Mouse (Mus musculus) left cerebral cortex, adult 18-20 months (tissue): ENCODE measurements around the gene Gm28044. TPM values are rescaled to one million over a fixed set of nuclear protein-coding genes. Genes with fewer than 3 reads are reported as not detected.
"Not testable (repeated sequence)": the region's sequence is repeated elsewhere in the genome, so short reads cannot be mapped to it uniquely, and the experiment has no call there.

Experiments
- DNase-seq, 2 experiments: peaks; one replicate each; pipeline ENCODE4 v3.0.0; 2021 to 2022; ENCODE audit warnings: low spot score in 2 of 2, mixed read lengths in 1 of 2
- long read RNA-seq, 2 experiments: library from polyadenylated mRNA; stranded (forward); transcript quantifications; one replicate each; pipeline ENCODE4 v2.0.0; 2021
- total RNA-seq, 2 experiments: library from RNA; stranded (reverse); gene quantifications; 2 replicates each; pipeline ENCODE4 v1.2.3; 2021

Gene Gm28044
- total RNA-seq: 1 to 10 TPM in 1 of 2 experiments, not detected in 1; 3.6 TPM
- long read RNA-seq, experiment 1: 0 reads
- long read RNA-seq, experiment 2, partial matches to known transcripts: 1 of 1 reads
- long read RNA-seq, experiment 2, other reads (novel, unspliced or antisense): 0 of 1 reads

DNA sequence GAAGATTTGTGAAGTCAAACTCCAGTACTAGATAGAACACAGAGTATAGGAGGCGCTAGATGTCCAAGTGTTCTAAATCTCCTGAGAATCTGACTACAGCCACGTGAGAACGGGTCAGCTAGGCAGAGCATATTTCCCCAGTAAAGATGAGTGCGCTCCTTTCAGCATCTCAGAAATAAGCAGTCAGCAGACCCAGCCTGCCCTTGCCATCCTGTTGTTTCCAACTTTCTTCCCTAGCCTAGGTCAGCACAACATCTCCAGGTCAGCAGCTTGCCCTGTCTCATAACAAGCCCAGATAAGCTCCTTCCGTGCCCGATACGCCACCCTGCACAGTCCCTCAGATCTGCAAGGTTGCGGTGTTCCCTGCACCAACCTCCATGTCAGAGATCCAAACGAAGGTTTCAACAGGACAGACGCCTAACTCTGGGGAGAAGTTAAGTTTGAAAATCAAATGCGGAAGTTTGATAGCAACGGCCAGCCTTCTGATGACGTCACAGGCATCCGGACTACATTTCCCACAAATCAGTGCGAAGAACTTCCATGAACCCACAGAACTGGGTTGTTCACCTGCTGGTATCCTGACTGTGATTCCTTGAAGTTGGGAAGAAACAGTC, at the start of gene Gm28044, which contains the start of gene Zfp953:
TSS of gene Gm28044 (minus strand) at position 406 of the 614 bp plus-strand sequence.
TSS of gene Zfp953 (minus strand) at position 475 of the 614 bp plus-strand sequence.
- peak; percentile 90 to 95 for DNase-seq

DNA sequence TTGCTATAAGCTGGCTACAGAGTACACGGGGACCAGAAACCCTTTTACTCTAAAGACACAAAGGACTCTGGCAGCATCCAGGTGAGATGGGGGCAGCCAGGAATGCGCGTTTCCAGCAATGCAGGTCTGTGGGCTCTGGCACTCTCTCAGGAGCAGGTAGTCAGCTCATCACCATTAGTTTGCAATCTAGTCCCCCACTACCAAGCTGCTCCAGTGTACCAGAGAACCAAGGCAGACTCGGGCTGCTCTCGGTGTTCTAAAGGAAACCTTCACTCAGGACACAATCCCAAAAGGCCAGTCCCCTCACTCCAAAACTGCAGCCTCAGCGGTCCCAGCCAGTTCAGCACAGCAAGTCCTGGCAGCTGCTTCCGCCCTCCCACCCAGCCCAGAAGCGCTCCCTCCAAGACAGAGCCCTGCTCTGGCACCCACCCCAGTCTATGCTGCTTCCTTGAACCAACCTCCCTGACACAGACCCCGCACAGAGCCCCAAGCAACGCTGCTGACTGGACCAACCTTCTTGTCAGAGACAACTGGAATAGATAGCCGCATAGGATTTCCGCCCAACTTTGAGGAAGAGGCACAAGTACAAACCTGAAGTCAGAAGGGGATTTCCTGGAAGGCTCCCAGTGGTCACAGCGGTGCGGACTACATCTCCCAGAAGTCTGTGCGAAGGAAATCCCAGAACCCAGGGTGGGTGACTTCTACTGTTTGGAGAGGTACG, 39.0 kb upstream of the Gm28044 start, which contains the start of gene Zfp429:
TSS of gene Zfp429 (minus strand) at position 637 of the 721 bp plus-strand sequence.
- peak; percentile 67 to 71 for DNase-seq

DNA sequence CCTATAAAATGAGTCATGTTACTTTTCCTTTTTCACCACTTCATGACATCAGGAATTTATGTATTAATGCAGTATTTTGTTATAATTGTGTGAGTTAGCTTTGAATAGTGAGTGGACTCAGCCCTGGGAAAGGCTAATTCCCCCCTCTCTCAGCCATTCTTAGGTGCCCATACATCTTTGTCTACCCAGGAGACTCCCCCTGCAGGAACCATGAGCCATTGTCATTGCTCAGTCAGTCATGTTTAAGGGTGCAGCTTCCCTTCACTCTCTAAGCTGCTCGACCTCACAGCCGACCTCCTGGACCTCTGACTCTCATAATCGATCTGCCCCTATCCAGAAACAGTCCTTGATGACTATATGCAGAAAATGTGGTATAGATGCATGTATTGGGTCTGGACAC, 15.9 kb upstream of the Gm28044 start:
- DNase-seq: not testable (repeated sequence)

DNA sequence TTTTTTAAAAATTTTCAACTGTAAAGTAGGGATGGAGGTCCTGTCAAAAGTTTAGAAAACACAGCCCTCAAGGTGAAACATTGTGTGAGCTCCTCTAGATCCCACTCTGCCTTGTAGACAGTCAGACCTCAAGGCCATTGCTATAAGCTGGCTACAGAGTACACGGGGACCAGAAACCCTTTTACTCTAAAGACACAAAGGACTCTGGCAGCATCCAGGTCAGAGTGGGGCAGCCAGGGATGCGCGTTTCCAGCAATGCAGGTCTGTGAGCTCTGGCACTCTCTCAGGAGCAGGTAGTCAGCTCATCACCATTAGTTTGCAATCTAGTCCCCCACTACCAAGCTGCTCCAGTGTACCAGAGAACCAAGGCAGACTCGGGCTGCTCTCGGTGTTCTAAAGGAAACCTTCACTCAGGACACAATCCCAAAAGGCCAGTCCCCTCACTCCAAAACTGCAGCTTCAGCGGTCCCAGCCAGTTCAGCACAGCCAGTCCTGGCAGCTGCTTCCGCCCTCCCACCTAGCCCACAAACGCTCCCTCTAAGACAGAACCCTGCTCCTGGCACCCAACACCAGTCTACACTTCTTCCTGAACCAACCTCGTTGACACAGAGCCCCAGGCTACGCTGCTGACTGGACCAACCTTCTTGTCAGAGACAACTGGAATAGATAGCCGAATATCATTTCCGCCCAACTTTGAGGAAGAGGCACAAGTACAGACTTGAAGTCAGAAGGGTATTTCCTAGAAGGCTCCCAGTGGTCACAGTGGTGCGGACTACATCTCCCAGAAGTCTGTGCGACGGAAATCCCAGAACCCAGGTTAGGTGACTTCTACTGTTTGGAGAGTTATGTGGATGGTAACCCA, 14.9 kb upstream of the Gm28044 start, which contains the start of the genes Gm28041 and Zfp456:
TSS of gene Gm28041 (minus strand) at position 684 of the 862 bp plus-strand sequence.
TSS of gene Zfp456 (minus strand) at position 761 of the 862 bp plus-strand sequence.
- peak; percentile 63 to 66 for DNase-seq

GRCm38 (mm10) chr13:67351854-67352253, 8.5 kb downstream of the Gm28044 start:
- no peak for DNase-seq

DNA sequence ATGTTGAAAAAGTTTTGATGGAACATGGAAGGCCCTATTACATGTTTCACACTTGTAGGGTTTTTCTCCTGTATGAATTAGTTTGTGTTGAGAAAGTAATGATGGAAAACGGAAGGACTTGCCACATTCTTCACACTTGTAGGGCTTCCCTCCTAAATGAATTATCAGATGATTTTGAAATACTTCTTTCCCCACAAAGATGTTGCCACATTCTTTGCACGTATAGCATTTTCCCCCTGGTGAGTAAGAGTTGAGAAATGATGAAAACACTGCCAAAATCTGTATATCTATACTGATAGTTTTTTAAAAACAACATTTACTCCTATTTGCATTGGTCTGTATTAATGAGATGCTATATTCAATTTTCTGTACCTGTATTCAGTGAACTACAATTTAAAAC, 16.9 kb downstream of the Gm28044 start:
- DNase-seq: no peak

- DNase-seq: no peak
Observed at GRCm38 (mm10) chr13:67332877-67333276, 27.5 kb downstream of the Gm28044 start.

- peak; percentile 78 to 85 for DNase-seq
Observed at GRCm38 (mm10) chr13:67332019-67332724, 28.2 kb downstream of the Gm28044 start, which contains the start of gene Zfp595. TSS of gene Zfp595 (minus strand) at chr13:67332570.

DNA sequence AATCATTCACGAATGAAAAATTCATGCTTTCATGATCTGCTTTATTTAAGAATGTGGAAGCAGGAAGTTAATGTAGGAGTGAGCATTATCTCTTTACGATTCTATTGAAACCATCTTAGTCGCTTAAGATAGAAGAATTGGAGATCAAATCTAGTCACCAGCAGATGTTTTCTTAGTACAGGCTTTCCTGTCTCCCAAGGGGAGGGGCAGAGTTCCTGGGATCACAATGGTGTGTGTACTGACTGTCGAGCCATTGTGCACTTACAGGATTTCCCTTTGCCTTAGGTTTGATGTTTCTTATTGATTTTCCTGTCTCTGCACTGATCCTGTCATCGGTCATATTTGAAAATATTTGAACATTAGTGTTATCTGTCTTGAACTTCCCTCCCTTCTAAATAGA, 53.6 kb downstream of the Gm28044 start:
- peak in 1 of 2 experiments; percentile 2 for DNase-seq

GRCm38 (mm10) chr13:67305822-67306672, 54.3 kb downstream of the Gm28044 start, which contains the start of gene Zfp457:
TSS of gene Zfp457 (minus strand) at chr13:67306485.
- peak; percentile 92 for DNase-seq

DNA sequence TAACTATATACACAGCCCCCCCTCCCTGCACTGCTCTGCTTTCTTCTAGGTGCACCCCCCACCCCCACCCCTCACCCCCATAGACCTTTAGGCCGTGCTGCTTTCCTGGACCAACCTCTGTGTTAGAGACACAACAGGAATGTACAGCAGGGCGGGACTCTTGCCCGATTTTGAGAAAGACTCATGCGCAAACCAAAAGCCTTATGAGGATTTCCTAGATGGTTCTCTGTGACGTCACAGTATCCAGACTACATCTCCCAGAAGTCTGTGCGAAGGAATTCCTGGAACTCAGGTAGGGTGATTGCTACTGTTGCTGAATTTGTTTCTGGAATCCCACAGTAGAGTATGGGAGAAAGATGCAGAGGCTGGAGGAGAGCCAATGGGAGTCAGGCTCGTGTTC, 82.0 kb downstream of the Gm28044 start, which contains the start of gene Zfp458:
TSS of gene Zfp458 (minus strand) at position 153 of the 400 bp plus-strand sequence.
- peak; percentile 16 to 27 for DNase-seq

DNA sequence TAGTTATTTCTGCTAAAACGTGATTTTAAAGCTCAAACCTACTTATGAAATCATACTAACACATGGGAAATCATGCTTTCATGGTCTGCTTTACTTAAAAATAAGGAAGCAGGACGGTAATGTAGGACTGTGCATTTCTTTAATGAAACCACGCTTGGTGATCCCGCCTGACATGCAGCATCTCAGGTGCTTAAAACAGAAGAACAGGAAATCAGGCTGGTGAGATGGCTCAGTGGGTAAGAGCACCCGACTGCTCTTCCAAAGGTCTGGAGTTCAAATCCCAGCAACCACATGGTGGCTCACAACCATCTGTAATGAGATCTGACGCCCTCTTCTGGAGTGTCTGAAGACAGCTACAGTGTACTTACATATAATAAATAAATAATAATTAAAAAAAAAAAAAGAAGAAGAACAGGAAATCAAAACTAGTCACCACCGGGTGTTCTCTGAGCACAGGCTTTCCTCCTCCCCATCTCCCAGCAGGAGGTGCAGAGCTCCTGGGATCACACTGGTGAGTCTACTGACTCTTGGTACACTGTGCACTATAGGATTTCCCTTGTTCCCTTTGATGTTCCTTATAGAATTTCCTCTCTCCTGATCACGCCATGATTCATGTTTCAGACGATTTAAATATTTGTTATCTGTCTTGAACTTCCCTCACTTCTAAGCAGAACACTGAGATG, 90.8 kb downstream of the Gm28044 start:
- not testable (repeated sequence) for DNase-seq

DNA sequence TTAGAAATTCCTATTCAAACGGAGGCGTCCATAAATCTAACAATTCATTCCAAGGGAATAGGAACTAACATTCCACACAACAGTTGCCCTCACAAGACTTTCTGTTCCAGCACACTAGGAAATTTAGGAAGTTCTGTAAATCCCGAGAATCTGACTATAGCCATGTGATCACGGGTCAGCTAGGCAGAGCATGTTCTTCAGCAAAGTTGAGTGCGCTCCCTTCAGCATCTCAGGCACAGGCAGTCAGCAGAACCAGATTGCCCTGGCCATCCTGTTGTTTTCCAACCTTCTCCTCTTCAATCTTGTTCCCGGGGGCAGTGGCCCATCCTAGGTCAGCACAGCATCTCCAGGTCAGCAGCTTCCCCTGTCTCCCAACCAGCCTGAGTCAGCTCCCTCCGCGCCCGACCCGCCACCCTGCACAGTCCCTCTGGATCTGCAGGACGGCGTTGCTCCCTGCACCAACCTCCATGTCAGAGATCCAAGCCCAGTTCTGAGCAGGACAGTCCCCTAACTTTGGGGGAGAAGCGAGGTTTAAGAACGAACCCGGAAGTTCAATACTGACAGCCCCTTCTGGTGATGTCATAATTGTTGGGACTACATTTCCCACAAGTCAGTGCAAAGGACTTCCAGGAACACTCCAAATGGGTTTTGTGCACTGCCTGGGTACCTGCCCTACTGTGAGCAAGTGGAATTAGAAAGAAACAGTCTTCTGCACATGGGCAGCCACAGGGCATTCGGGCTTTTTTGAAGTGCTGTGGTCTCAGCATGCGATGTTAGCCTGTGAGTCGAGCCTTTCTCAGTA, 91.6 kb downstream of the Gm28044 start:
- DNase-seq: peak; percentile 71 to 78
